Mouse (Mus musculus) G1E (cell line): ENCODE data around the gene Pigg. TPM values are rescaled to one million over a fixed set of nuclear protein-coding genes. Genes with fewer than 3 reads are reported as not detected.

Experiments used
- ATAC-seq: 2 replicates; pipeline ENCODE4 v1.8.0; 2016; ENCODE audit warnings: mild to moderate bottlenecking; ENCODE audit not compliant: insufficient number of reproducible peaks, poor library complexity, low FRiP score, severe bottlenecking; ENCODE audit errors: extremely low read depth
- DNase-seq: peaks from one replicate; pipeline ENCODE4 v3.0.0; 2012; ENCODE audit warnings: low spot score
- H3K27me3 ChIP-seq: 2 replicates; pipeline ENCODE4 v1.6.1; 2012; ENCODE audit warnings: mild to moderate bottlenecking, low read length, inconsistent platforms; ENCODE audit not compliant: insufficient read depth
- H3K36me3 ChIP-seq: replicated peaks from 2 replicates; pipeline ENCODE3; 2012; ENCODE audit warnings: mild to moderate bottlenecking, inconsistent platforms
- H3K4me1 ChIP-seq: 2 replicates; pipeline ENCODE4 v1.6.1; 2012; ENCODE audit warnings: low read depth, low read length, inconsistent platforms, mixed read lengths; ENCODE audit not compliant: insufficient read depth
- H3K4me3 ChIP-seq: 2 replicates; pipeline ENCODE4 v1.5.1; 2012; ENCODE audit warnings: low read depth, mild to moderate bottlenecking, inconsistent platforms, low read length, moderate library complexity, mixed read lengths
- H3K9me3 ChIP-seq: replicated peaks from 2 replicates; pipeline ENCODE4 v1.6.1; 2012; ENCODE audit warnings: inconsistent platforms
- CTCF ChIP-seq: IDR thresholded peaks from 2 replicates; pipeline ENCODE4 v1.5.1; 2012; ENCODE audit warnings: low read depth, low read length, inconsistent platforms, mixed read lengths
- GATA1 ChIP-seq: IDR thresholded peaks from 2 replicates; pipeline ENCODE4 v1.6.1; 2012; ENCODE audit warnings: borderline replicate concordance, low read length, inconsistent platforms, mixed read lengths
- GATA2 ChIP-seq: IDR thresholded peaks from 2 replicates; pipeline ENCODE4 v1.6.1; 2012; ENCODE audit warnings: low read depth, low read length, inconsistent platforms, borderline replicate concordance
- POLR2AphosphoS5 ChIP-seq: IDR thresholded peaks from 2 replicates; pipeline ENCODE4 v1.6.1; 2012; ENCODE audit warnings: low read depth, low read length, inconsistent platforms; ENCODE audit not compliant: insufficient replicate concordance
- TAL1 ChIP-seq: conservative IDR thresholded peaks from 2 replicates; pipeline ENCODE4 v1.6.1; 2012; ENCODE audit warnings: low read depth, low read length, inconsistent platforms, mixed read lengths
- polyA plus RNA-seq: library from polyadenylated mRNA; stranded (reverse); fragments of >175 nt; gene quantifications from 2 replicates; pipeline ENCODE4 v1.2.3, GENCODE M21; 2012
- total RNA-seq, 2 experiments: library from RNA; stranded (forward) in 1 of 2; stranded (reverse) in 1 of 2; fragments of 200-1000 nt in 1 of 2; fragments of >200 nt in 1 of 2; fragmentation: Nextera tagmentation in 1 of 2; gene quantifications; 2 replicates each; pipeline ENCODE4 v1.2.3; 2014 to 2017

Gene Pigg
- total and polyA plus RNA-seq, 3 experiments = 2.0 to 11.7 (median 11.3) TPM

- ATAC-seq (no peak), DNase-seq (no peak)
- no peak for TF ChIP-seq CTCF
- no peak for TF ChIP-seq GATA2
- no peak for TF ChIP-seq POLR2AphosphoS5
- peaks cover 7% of the 10 kb centered on the region for H3K4me1 ChIP-seq
- no peak within 1 kb of the TSS; the same call in 1 of the 2 replicates for H3K4me3 ChIP-seq
- peaks cover 50% of the 10 kb centered on the region for H3K27me3 ChIP-seq
- H3K36me3 ChIP-seq = no peaks in the 10 kb centered on the region
- H3K9me3 ChIP-seq = peaks cover 25% of the 10 kb centered on the region
Measured at GRCm38 (mm10) chr5:108367871-108368332, 55.5 kb downstream of the Pigg start, which contains the start of gene Gm42517. TSS of gene Gm42517 (minus strand) at chr5:108367922.

GRCm38 (mm10) chr5:108368446-108368845 lies 56.0 kb downstream of the Pigg start:
- ATAC-seq (no peak), DNase-seq (no peak)
- peaks cover 7% of the 10 kb centered on the region for H3K4me1 ChIP-seq
- peaks cover 25% of the 10 kb centered on the region for H3K9me3 ChIP-seq
- no peaks in the 10 kb centered on the region for H3K36me3 ChIP-seq
- TF ChIP-seq GATA1 = no peak
- no peak for TF ChIP-seq GATA2
- H3K27me3 ChIP-seq = peaks cover 46% of the 10 kb centered on the region
- no peak overlapping the region for H3K4me3 ChIP-seq

- H3K4me1 ChIP-seq = peaks cover 7% of the 10 kb centered on the region
- H3K9me3 ChIP-seq = peaks cover 25% of the 10 kb centered on the region
- H3K27me3 ChIP-seq = peaks cover 46% of the 10 kb centered on the region
- DNase-seq (no peak), ATAC-seq (no peak)
- TF ChIP-seq GATA1 (no peak), TAL1 (no peak), GATA2 (no peak), POLR2AphosphoS5 (no peak), CTCF (no peak)
- peak overlapping the region; percentile 30; the same call in 1 of the 2 replicates for H3K4me3 ChIP-seq
- H3K36me3 ChIP-seq = no peaks in the 10 kb centered on the region
Measured at GRCm38 (mm10) chr5:108368851-108369621, 56.6 kb downstream of the Pigg start.

- peaks cover 25% of the 10 kb centered on the region for H3K9me3 ChIP-seq
- ATAC-seq (no peak), DNase-seq (no peak)
- H3K27me3 ChIP-seq = peaks cover 44% of the 10 kb centered on the region
- H3K4me3 ChIP-seq = no peak overlapping the region
- H3K4me1 ChIP-seq = peaks cover 7% of the 10 kb centered on the region
- TF ChIP-seq CTCF (no peak), GATA2 (no peak)
- no peaks in the 10 kb centered on the region for H3K36me3 ChIP-seq
Measured at GRCm38 (mm10) chr5:108369964-108370363, 57.6 kb downstream of the Pigg start.

GRCm38 (mm10) chr5:108374079-108374478 lies 61.7 kb downstream of the Pigg start:
- H3K9me3 ChIP-seq = no peaks in the 10 kb centered on the region; the same call in 1 of the 2 replicates
- ATAC-seq = no peak
- no peak for TF ChIP-seq POLR2AphosphoS5
- no peak for TF ChIP-seq CTCF
- no peak for TF ChIP-seq TAL1
- TF ChIP-seq GATA1 = no peak
- no peak for TF ChIP-seq GATA2
- H3K4me3 ChIP-seq = no peak overlapping the region
- no peak for DNase-seq
- peaks cover 3% of the 10 kb centered on the region for H3K4me1 ChIP-seq
- H3K36me3 ChIP-seq = no peaks in the 10 kb centered on the region
- peaks cover 24% of the 10 kb centered on the region for H3K27me3 ChIP-seq

- Histone ChIP-seq H3K27me3 (peaks cover 16% of the 10 kb centered on the region), H3K36me3 (no peaks in the 10 kb centered on the region), H3K4me1 (no peaks in the 10 kb centered on the region; the same call in 1 of the 2 replicates), H3K4me3 (no peak overlapping the region), H3K9me3 (no peaks in the 10 kb centered on the region)
- TF ChIP-seq GATA1 (no peak), POLR2AphosphoS5 (no peak), GATA2 (no peak), TAL1 (no peak), CTCF (no peak)
- ATAC-seq (no peak), DNase-seq (no peak)
Measured at GRCm38 (mm10) chr5:108376059-108376458, 63.6 kb downstream of the Pigg start.

- no peaks in the 10 kb centered on the region for H3K4me1 ChIP-seq
- no peak overlapping the region for H3K4me3 ChIP-seq
- ATAC-seq (no peak), DNase-seq (no peak)
- no peaks in the 10 kb centered on the region for H3K36me3 ChIP-seq
- H3K27me3 ChIP-seq = peaks cover 14% of the 10 kb centered on the region
- no peak for TF ChIP-seq GATA1
- TF ChIP-seq POLR2AphosphoS5 = no peak
- TF ChIP-seq TAL1 = no peak
- no peak for TF ChIP-seq CTCF
- no peak for TF ChIP-seq GATA2
- no peaks in the 10 kb centered on the region for H3K9me3 ChIP-seq
Measured at GRCm38 (mm10) chr5:108378346-108378745, 65.9 kb downstream of the Pigg start.
